Mouse (Mus musculus): ENCODE data around the gene Pip5k1a. TPM values are rescaled to one million over a fixed set of nuclear protein-coding genes. Genes with fewer than 3 reads are reported as not detected.
A peak's percentile ranks its signal among the peaks of the same experiment; 100 is the strongest.
"Not testable (repeated sequence)": the region's sequence is repeated elsewhere in the genome, so short reads cannot be mapped to it uniquely, and the experiment has no call there.

Gene Pip5k1a
- total RNA-seq (2014; fragmentation: Nextera tagmentation), result 22.8 and 23.8 TPM in 2 replicates
- 14.4 and 16.0 TPM in 2 replicates for total RNA-seq (2017)

GRCm38 (mm10) chr3:95106338-95107117, at the start of gene Pip5k1a:
Gene Pip5k1a, minus strand, starts transcription at chr3:95106930.
- ATAC-seq (replicated peaks; ENCODE audit: poor library complexity, severe bottlenecking), result peak; percentile 70

- ATAC-seq (replicated peaks; ENCODE audit: poor library complexity, severe bottlenecking), result peak; percentile 93
Measured at GRCm38 (mm10) chr3:95153874-95154273, 47.1 kb upstream of the Pip5k1a start.

GRCm38 (mm10) chr3:95147924-95148323, 41.2 kb upstream of the Pip5k1a start:
- ATAC-seq (replicated peaks; ENCODE audit: poor library complexity, severe bottlenecking), result no peak

- ATAC-seq (replicated peaks; ENCODE audit: poor library complexity, severe bottlenecking), result peak; percentile 64
Measured at GRCm38 (mm10) chr3:95142617-95143011, 35.9 kb upstream of the Pip5k1a start.

GRCm38 (mm10) chr3:95141952-95142616, 35.4 kb upstream of the Pip5k1a start, which contains the start of gene Tnfaip8l2:
Gene Tnfaip8l2, minus strand, starts transcription at chr3:95142360.
- peak; percentile 66 for ATAC-seq (replicated peaks; ENCODE audit: poor library complexity, severe bottlenecking)

GRCm38 (mm10) chr3:95141474-95141873, 34.7 kb upstream of the Pip5k1a start:
- peak; percentile 72 for ATAC-seq (replicated peaks; ENCODE audit: poor library complexity, severe bottlenecking)

- no peak for ATAC-seq (replicated peaks; ENCODE audit: poor library complexity, severe bottlenecking)
Measured at GRCm38 (mm10) chr3:95140795-95141194, 34.1 kb upstream of the Pip5k1a start.

GRCm38 (mm10) chr3:95140289-95140595, 33.5 kb upstream of the Pip5k1a start:
- no peak for ATAC-seq (replicated peaks; ENCODE audit: poor library complexity, severe bottlenecking)

- ATAC-seq (replicated peaks; ENCODE audit: poor library complexity, severe bottlenecking), result peak; percentile 12
Measured at GRCm38 (mm10) chr3:95139586-95140288, 33.0 kb upstream of the Pip5k1a start.

- peak; percentile 11 for ATAC-seq (replicated peaks; ENCODE audit: poor library complexity, severe bottlenecking)
Measured at GRCm38 (mm10) chr3:95136336-95136735, 29.6 kb upstream of the Pip5k1a start.

- ATAC-seq (replicated peaks; ENCODE audit: poor library complexity, severe bottlenecking), result peak; percentile 45
Measured at GRCm38 (mm10) chr3:95135433-95136052, 28.8 kb upstream of the Pip5k1a start.

- peak; percentile 57 for ATAC-seq (replicated peaks; ENCODE audit: poor library complexity, severe bottlenecking)
Measured at GRCm38 (mm10) chr3:95135023-95135422, 28.3 kb upstream of the Pip5k1a start.

GRCm38 (mm10) chr3:95134133-95134532, 27.4 kb upstream of the Pip5k1a start:
- not testable (repeated sequence) for ATAC-seq (replicated peaks; ENCODE audit: poor library complexity, severe bottlenecking)

GRCm38 (mm10) chr3:95133680-95134101, 27.0 kb upstream of the Pip5k1a start, which contains the start of the genes Scnm1 and Lysmd1:
Gene Scnm1, minus strand, starts transcription at chr3:95134011.
Gene Lysmd1, plus strand, starts transcription at chr3:95134088.
- peak; percentile 83 for ATAC-seq (replicated peaks; ENCODE audit: poor library complexity, severe bottlenecking)

- no peak for ATAC-seq (replicated peaks; ENCODE audit: poor library complexity, severe bottlenecking)
Measured at GRCm38 (mm10) chr3:95133176-95133575, 26.4 kb upstream of the Pip5k1a start.

- ATAC-seq (replicated peaks; ENCODE audit: poor library complexity, severe bottlenecking), result not testable (repeated sequence)
Measured at GRCm38 (mm10) chr3:95132389-95132788, 25.7 kb upstream of the Pip5k1a start.

- no peak for ATAC-seq (replicated peaks; ENCODE audit: poor library complexity, severe bottlenecking)
Measured at GRCm38 (mm10) chr3:95130081-95130480, 23.4 kb upstream of the Pip5k1a start.

- no peak for ATAC-seq (replicated peaks; ENCODE audit: poor library complexity, severe bottlenecking)
Measured at GRCm38 (mm10) chr3:95129226-95129651, 22.5 kb upstream of the Pip5k1a start.

GRCm38 (mm10) chr3:95124972-95125371, 18.2 kb upstream of the Pip5k1a start:
- no peak for ATAC-seq (replicated peaks; ENCODE audit: poor library complexity, severe bottlenecking)

GRCm38 (mm10) chr3:95124246-95124645, 17.5 kb upstream of the Pip5k1a start, which contains the start of gene Tmod4:
Gene Tmod4, plus strand, starts transcription at chr3:95124476.
- peak; percentile 82 for ATAC-seq (replicated peaks; ENCODE audit: poor library complexity, severe bottlenecking)
